In genomic region chr2:179443959-179444358, GRCm38 (mm10) we compare ENCODE assay signal across 8 mouse cellular contexts. TPM values are rescaled to one million over a fixed set of nuclear protein-coding genes. Genes with fewer than 3 reads are reported as not detected.
DNase-seq lines count a peak whose midpoint lies in the region; ATAC-seq and TF ChIP-seq lines count a peak whose summit lies in the region.

No protein-coding gene starts in this region.

- H3K4me2 ChIP-seq in hindbrain, embryonic 15.5 days: peak overlapping the region; percentile 94
- H3K4me2 ChIP-seq in neural tube, embryonic 13.5 days: peak overlapping the region; percentile 91

- peaks cover 45% of the 10 kb centered on the region for H3K4me1 ChIP-seq in hindbrain, embryonic 15.5 days (replicated peaks)
- peaks cover 57% of the 10 kb centered on the region for H3K4me1 ChIP-seq in neural tube, embryonic 13.5 days (replicated peaks)

- intact Hi-C loops in left cerebral cortex, postnatal 4 days (cut with DNase I): loop anchor here (5.0 to 10.0 kb wide), 5 partner anchors 431 to 939 kb away; no protein-coding TSS in a partner anchor
- intact Hi-C loops in left cerebral cortex, postnatal 10 days (cut with DNase I): loop anchor here (5.0 to 10.0 kb wide), 3 partner anchors 93 to 431 kb away; no protein-coding TSS in a partner anchor

- WGBS in hindbrain, embryonic 15.5 days: 12% methylated on average over 8 of the region's 11 CpGs
- WGBS in neural tube, embryonic 13.5 days: 7% methylated on average over 4 of the region's 11 CpGs

- TF ChIP-seq CTCF in layer of hippocampus, adult 2 months (conservative IDR thresholded peaks at IDR 0.05): no peak

- H3K27ac ChIP-seq in hindbrain, embryonic 15.5 days (replicated peaks): peak overlapping the region; percentile 83; the same call in 1 of the 2 replicates
- no peak overlapping the region for H3K27ac ChIP-seq in neural tube, embryonic 13.5 days (replicated peaks)
- H3K27ac ChIP-seq in layer of hippocampus, adult 2 months: no peak overlapping the region; the same call in 1 of the 2 replicates

- no peak for ATAC-seq in hindbrain, embryonic 15.5 days (ENCODE audit: low FRiP score, low read depth)
- ATAC-seq in neural tube, embryonic 13.5 days (ENCODE audit: low read depth): no peak
- ATAC-seq in inflammation-experienced regulatory T-cells, adult 6 months: no peak

- no peak overlapping the region for H3K9ac ChIP-seq in hindbrain, embryonic 15.5 days
- H3K9ac ChIP-seq in neural tube, embryonic 13.5 days: peak overlapping the region; percentile 85

- peak overlapping the region; percentile 81 for H3K4me3 ChIP-seq in hindbrain, embryonic 15.5 days
- H3K4me3 ChIP-seq in neural tube, embryonic 13.5 days: peak overlapping the region; percentile 77
- no peak overlapping the region for H3K4me3 ChIP-seq in layer of hippocampus, adult 2 months

- no peaks in the 10 kb centered on the region for H3K9me3 ChIP-seq in hindbrain, embryonic 15.5 days
- no peaks in the 10 kb centered on the region for H3K9me3 ChIP-seq in neural tube, embryonic 13.5 days

- no peaks in the 10 kb centered on the region for H3K36me3 ChIP-seq in hindbrain, embryonic 15.5 days
- H3K36me3 ChIP-seq in neural tube, embryonic 13.5 days: no peaks in the 10 kb centered on the region; the same call in 1 of the 2 replicates

- peak; percentile 36 for DNase-seq in left cerebral cortex, postnatal 4 days
- DNase-seq in left cerebral cortex, postnatal 10 days (ENCODE audit: extremely low spot score in 1 of 2, low spot score in 2 of 2): no peak
- peak; percentile 54 for DNase-seq in embryo, embryonic 10 days (ENCODE audit: low spot score)
- DNase-seq in layer of hippocampus, adult 2 months (ENCODE audit: low spot score in 2 of 2): no peak
- DNase-seq in thymus, postnatal 10 days (ENCODE audit: low spot score in 2 of 2): no peak

- peaks cover 6% of the 10 kb centered on the region; the same call in 1 of the 2 replicates for H3K27me3 ChIP-seq in hindbrain, embryonic 15.5 days
- H3K27me3 ChIP-seq in neural tube, embryonic 13.5 days: peaks cover 25% of the 10 kb centered on the region

RNA-seq across cellular contexts. Expression of gene Cdh4, which starts 1.7 kb away (rescaled TPM):
- 10 to 100 TPM; 50.4 to 61.7 TPM for total RNA-seq in left cerebral cortex, postnatal 4 days (2021)
- 10 to 100 TPM; 36.4 to 41.2 TPM for total RNA-seq in left cerebral cortex, postnatal 10 days (2021)
- polyA plus RNA-seq in hindbrain, embryonic 15.5 days (2015; fragmentation: Nextera tagmentation; extraction: Ambion mirVana): 42.4 and 50.0 TPM in 2 replicates
- polyA plus RNA-seq in neural tube, embryonic 13.5 days (2015; fragmentation: Nextera tagmentation; extraction: Ambion mirVana): 32.0 and 32.7 TPM in 2 replicates
- 10 to 100 TPM in 1 of 2 experiments, 1 to 10 TPM in 1; 8.5 to 12.4 TPM for total RNA-seq in layer of hippocampus, adult 2 months (2021)
- not detected for polyA plus RNA-seq in inflammation-experienced regulatory T-cells, adult 6 months (2017; shearing (Covaris generic))

Comparison
In these comparisons a context has a peak if more than half of its experiments do, and no peak if none do; other contexts are left out.
1. DNase-seq: peak in left cerebral cortex, postnatal 4 days (single experiment) and embryo, embryonic 10 days (single experiment); none in left cerebral cortex, postnatal 10 days (0 of 2), layer of hippocampus, adult 2 months (0 of 2) and thymus, postnatal 10 days (0 of 2).